Mouse (Mus musculus) small intestine, adult 2 months (tissue): Measurements from ENCODE around the gene Snrk.

Experiments used
- CTCF ChIP-seq: fragments of 200-500 bp; IDR thresholded peaks from 2 replicates; pipeline ENCODE4 v1.5.1; 2012; ENCODE audit warnings: low read depth, mild to moderate bottlenecking, control low read depth, inconsistent platforms, low read length, moderate library complexity, mixed read lengths; ENCODE audit not compliant: insufficient replicate concordance, insufficient read length; ENCODE audit errors: extremely low read depth
- POLR2A ChIP-seq: fragments of 200-500 bp; IDR thresholded peaks from 2 replicates; pipeline ENCODE4 v1.6.1; 2012; ENCODE audit warnings: low read depth, mild to moderate bottlenecking, control low read depth, inconsistent platforms, low read length, moderate library complexity

- TF ChIP-seq CTCF (no peak), POLR2A (no peak)
These were observed 57.7 kb downstream of the Snrk start for GRCm38 (mm10) chr9:122174723-122175122.
